Mouse (Mus musculus): ENCODE results near the gene Mtmr6. TPM values are rescaled to one million over a fixed set of nuclear protein-coding genes. Genes with fewer than 3 reads are reported as not detected.

Gene Mtmr6
- total RNA-seq (2021) = 10 to 100 TPM; 30.6 to 31.0 TPM
- long read RNA-seq, experiment 1, transcript Mtmr6-201 (14 exons, 3,813 nt) = major isoform, 40 of 46 reads
- long read RNA-seq, experiment 1, partial matches to known transcripts = 1 of 46 reads
- long read RNA-seq, experiment 1, other reads (novel, unspliced or antisense) = 3 of 46 reads
- long read RNA-seq, experiment 2, transcript Mtmr6-201 (14 exons, 3,813 nt) = major isoform, 35 of 51 reads
- long read RNA-seq, experiment 2, partial matches to known transcripts = 9 of 51 reads
- long read RNA-seq, experiment 2, other reads (novel, unspliced or antisense) = 6 of 51 reads

- intact Hi-C loops (cut with DNase I; ENCODE audit: low total_unique reads) = no loop called here
- peak; percentile 93 for DNase-seq
These were observed at the start of gene Mtmr6 for GRCm38 (mm10) chr14:60264990-60265876. Mtmr6 (plus strand) TSS chr14:60265228.

GRCm38 (mm10) chr14:60216125-60216524 lies 48.9 kb upstream of the Mtmr6 start:
- no peak for DNase-seq
- intact Hi-C loops (cut with DNase I; ENCODE audit: low total_unique reads) = no loop called here

GRCm38 (mm10) chr14:60217616-60218015 lies 47.4 kb upstream of the Mtmr6 start:
- intact Hi-C loops (cut with DNase I; ENCODE audit: low total_unique reads) = no loop called here
- no peak for DNase-seq

- no peak for DNase-seq
- intact Hi-C loops (cut with DNase I; ENCODE audit: low total_unique reads) = no loop called here
These were observed 45.1 kb upstream of the Mtmr6 start for GRCm38 (mm10) chr14:60219886-60220285.

GRCm38 (mm10) chr14:60238551-60238950 lies 26.5 kb upstream of the Mtmr6 start:
- no peak for DNase-seq
- intact Hi-C loops (cut with DNase I; ENCODE audit: low total_unique reads) = no loop called here

- intact Hi-C loops (cut with DNase I; ENCODE audit: low total_unique reads) = no loop called here
- no peak for DNase-seq
These were observed 14.7 kb upstream of the Mtmr6 start for GRCm38 (mm10) chr14:60250366-60250765.

- no peak for DNase-seq
- intact Hi-C loops (cut with DNase I; ENCODE audit: low total_unique reads) = no loop called here
These were observed 14.1 kb upstream of the Mtmr6 start for GRCm38 (mm10) chr14:60250879-60251278.

- DNase-seq = peak; percentile 99
- intact Hi-C loops (cut with DNase I; ENCODE audit: low total_unique reads) = no loop called here
These were observed 13.6 kb upstream of the Mtmr6 start, which contains the start of the genes Nupl1 and Gm49336 for GRCm38 (mm10) chr14:60251281-60252003. Nupl1 (minus strand) TSS chr14:60251431. Gm49336 (minus strand) TSS chr14:60251507.

GRCm38 (mm10) chr14:60252004-60253000 lies 12.7 kb upstream of the Mtmr6 start:
- DNase-seq = no peak
- intact Hi-C loops (cut with DNase I; ENCODE audit: low total_unique reads) = no loop called here

GRCm38 (mm10) chr14:60253466-60253865 lies 11.6 kb upstream of the Mtmr6 start:
- intact Hi-C loops (cut with DNase I; ENCODE audit: low total_unique reads) = no loop called here
- DNase-seq = no peak

- DNase-seq = no peak
- intact Hi-C loops (cut with DNase I; ENCODE audit: low total_unique reads) = no loop called here
These were observed 10.3 kb upstream of the Mtmr6 start for GRCm38 (mm10) chr14:60254774-60255173.

- DNase-seq = no peak
- intact Hi-C loops (cut with DNase I; ENCODE audit: low total_unique reads) = no loop called here
These were observed 8.7 kb upstream of the Mtmr6 start for GRCm38 (mm10) chr14:60256356-60256755.

- intact Hi-C loops (cut with DNase I; ENCODE audit: low total_unique reads) = no loop called here
- DNase-seq = no peak
These were observed 7.9 kb upstream of the Mtmr6 start for GRCm38 (mm10) chr14:60257101-60257500.

- no peak for DNase-seq
- intact Hi-C loops (cut with DNase I; ENCODE audit: low total_unique reads) = no loop called here
These were observed 7.2 kb upstream of the Mtmr6 start for GRCm38 (mm10) chr14:60257851-60258250.

- no peak for DNase-seq
- intact Hi-C loops (cut with DNase I; ENCODE audit: low total_unique reads) = no loop called here
These were observed 2.7 kb upstream of the Mtmr6 start for GRCm38 (mm10) chr14:60262316-60262715.

- intact Hi-C loops (cut with DNase I; ENCODE audit: low total_unique reads) = no loop called here
These were observed 4.3 kb downstream of the Mtmr6 start for GRCm38 (mm10) chr14:60269333-60269732.

GRCm38 (mm10) chr14:60273346-60273745 lies 8.3 kb downstream of the Mtmr6 start:
- DNase-seq = no peak
- intact Hi-C loops (cut with DNase I; ENCODE audit: low total_unique reads) = loop anchor here (5.0 kb wide), 1 partner anchor 424 kb away; no protein-coding TSS in a partner anchor

More at GRCm38 (mm10) chr14:60269333-60269732, 4.3 kb downstream of the Mtmr6 start:
- DNase-seq = no peak

Data from gastrocnemius, postnatal 14 days (tissue).